Mouse (Mus musculus): ENCODE results near the gene Tex28.

DNA sequence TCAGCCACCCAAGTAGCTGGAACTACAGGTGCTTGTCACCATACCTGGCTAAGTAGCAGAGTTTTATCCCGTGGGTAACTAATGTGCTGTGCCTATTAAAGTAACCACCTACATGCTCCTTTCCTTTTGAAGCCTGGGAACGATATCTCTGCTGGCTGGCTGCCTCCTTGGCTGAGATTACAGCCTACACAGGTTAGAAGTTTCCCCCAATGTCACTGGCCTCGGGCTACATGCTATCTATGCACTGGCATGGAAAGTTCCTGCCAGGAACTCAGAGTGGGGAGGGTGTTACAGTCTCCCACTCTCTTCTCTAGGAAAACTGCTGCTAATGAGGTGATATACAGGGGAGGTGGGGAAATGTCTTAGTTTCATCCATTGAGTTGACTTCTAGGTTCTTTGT lies 58.9 kb downstream of the Tex28 start:
- TF ChIP-seq CTCF (IDR thresholded peaks at IDR 0.05; ENCODE audit: low read depth, low read length) (no peak), POLR2AphosphoS5 (IDR thresholded peaks at IDR 0.05; ENCODE audit: insufficient replicate concordance, low read depth, low read length) (no peak), GATA1 (IDR thresholded peaks at IDR 0.05; ENCODE audit: borderline replicate concordance, low read length) (no peak), TAL1 (conservative IDR thresholded peaks at IDR 0.05; ENCODE audit: low read depth, low read length) (no peak)

Measured in G1E (cell line).